Mouse (Mus musculus): ENCODE data around the gene Nxph1. TPM values are rescaled to one million over a fixed set of nuclear protein-coding genes. Genes with fewer than 3 reads are reported as not detected.

The Nxph1 gene
- polyA plus RNA-seq, 2 experiments = not detected

- Histone ChIP-seq H3K4me2 (ENCODE audit: low read depth) (no peak overlapping the region), H3K4me1 (replicated peaks; ENCODE audit: control insufficient read depth in 2 of 2, insufficient read depth in 2 of 2, low read length in 1 of 2) (no peaks in the 10 kb centered on the region), H3K36me3 (replicated peaks; ENCODE audit: control insufficient read depth, insufficient read depth, low read depth) (no peaks in the 10 kb centered on the region), H3K4me3 (ENCODE audit: insufficient read depth in 1 of 2, low read depth in 2 of 2, low read length in 2 of 2) (no peak overlapping the region), H3K27me3 (ENCODE audit: control insufficient read depth, insufficient read depth, low read length) (no peaks in the 10 kb centered on the region), H3K9ac (replicated peaks) (no peak overlapping the region), H3K27ac (no peak overlapping the region), H3K9me3 (ENCODE audit: control insufficient read depth, low read length) (no peaks in the 10 kb centered on the region)
- TF ChIP-seq EP300 (IDR thresholded peaks at IDR 0.05; ENCODE audit: low read depth) (no peak), CTCF (IDR thresholded peaks at IDR 0.05; ENCODE audit: low read depth) (no peak)
- WGBS (ENCODE audit: insufficient replicate concordance) = 45% methylated on average over 3 of the region's 3 CpGs
- DNase-seq (ENCODE audit: low read depth in 3 of 3, low spot score in 3 of 3) (no peak), ATAC-seq (ENCODE audit: insufficient read depth) (no peak)
Measured at GRCm38 (mm10) chr6:8914682-8915081, 33.5 kb upstream of the Nxph1 start.

DNA sequence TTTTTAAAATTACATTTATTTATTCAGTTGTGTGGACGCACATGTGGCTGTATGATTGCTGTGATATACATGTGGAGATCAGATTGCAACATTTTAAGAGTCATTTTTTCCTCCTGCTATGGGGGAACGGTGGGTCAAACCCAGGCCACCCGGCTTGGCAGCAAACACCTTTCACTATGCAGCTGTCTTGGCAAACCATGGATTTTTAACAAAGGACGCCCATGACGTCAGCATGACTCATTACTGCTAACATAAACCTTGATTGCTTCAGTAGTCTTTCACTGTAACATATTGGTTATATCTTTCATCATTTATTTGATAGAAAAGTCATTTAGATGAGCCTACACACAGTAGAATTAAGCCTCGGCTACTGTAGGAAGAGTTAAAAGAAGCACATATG is 23.8 kb upstream of the Nxph1 start:
- H3K9ac ChIP-seq (replicated peaks) = no peak overlapping the region
- no peaks in the 10 kb centered on the region for H3K36me3 ChIP-seq (replicated peaks; ENCODE audit: control insufficient read depth, insufficient read depth, low read depth)
- 55% methylated on average over 6 of the region's 6 CpGs for WGBS (ENCODE audit: insufficient replicate concordance)
- no peaks in the 10 kb centered on the region for H3K27me3 ChIP-seq (ENCODE audit: control insufficient read depth, insufficient read depth, low read length)
- no peak overlapping the region for H3K4me3 ChIP-seq (ENCODE audit: insufficient read depth in 1 of 2, low read depth in 2 of 2, low read length in 2 of 2)
- H3K9me3 ChIP-seq (ENCODE audit: control insufficient read depth, low read length) = no peaks in the 10 kb centered on the region
- DNase-seq (ENCODE audit: low read depth in 3 of 3, low spot score in 3 of 3) (no peak), ATAC-seq (ENCODE audit: insufficient read depth) (no peak)
- no peaks in the 10 kb centered on the region for H3K4me1 ChIP-seq (replicated peaks; ENCODE audit: control insufficient read depth in 2 of 2, insufficient read depth in 2 of 2, low read length in 1 of 2)
- no peak overlapping the region for H3K27ac ChIP-seq
- TF ChIP-seq EP300 (IDR thresholded peaks at IDR 0.05; ENCODE audit: low read depth) (no peak), CTCF (IDR thresholded peaks at IDR 0.05; ENCODE audit: low read depth) (no peak)
- no peak overlapping the region for H3K4me2 ChIP-seq (ENCODE audit: low read depth)

DNA sequence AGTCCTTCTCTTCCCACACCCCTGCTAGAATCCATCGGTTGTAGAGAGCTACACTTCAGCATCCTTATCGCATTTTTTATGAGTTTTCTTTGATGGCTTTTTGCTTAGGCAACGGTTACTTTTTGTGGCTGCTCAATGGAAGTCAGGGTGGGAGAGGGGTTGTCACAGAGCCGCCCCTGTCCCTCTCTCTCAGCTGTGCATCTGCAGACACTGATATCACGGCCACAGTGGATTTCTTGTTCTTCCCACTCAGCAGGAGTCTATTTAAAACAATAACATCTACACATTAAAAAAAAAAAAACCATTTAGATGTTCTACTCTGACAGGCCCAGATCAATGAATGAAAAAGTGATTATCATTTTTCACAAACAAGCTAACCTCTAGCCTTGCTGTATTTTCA is 13.0 kb upstream of the Nxph1 start:
- H3K27me3 ChIP-seq (ENCODE audit: control insufficient read depth, insufficient read depth, low read length) = no peaks in the 10 kb centered on the region
- no peak overlapping the region for H3K9ac ChIP-seq (replicated peaks)
- H3K9me3 ChIP-seq (ENCODE audit: control insufficient read depth, low read length) = no peaks in the 10 kb centered on the region
- H3K4me3 ChIP-seq (ENCODE audit: insufficient read depth in 1 of 2, low read depth in 2 of 2, low read length in 2 of 2) = no peak overlapping the region
- no peak overlapping the region for H3K4me2 ChIP-seq (ENCODE audit: low read depth)
- DNase-seq (ENCODE audit: low read depth in 3 of 3, low spot score in 3 of 3) (no peak), ATAC-seq (ENCODE audit: insufficient read depth) (no peak)
- no peaks in the 10 kb centered on the region for H3K4me1 ChIP-seq (replicated peaks; ENCODE audit: control insufficient read depth in 2 of 2, insufficient read depth in 2 of 2, low read length in 1 of 2)
- TF ChIP-seq EP300 (IDR thresholded peaks at IDR 0.05; ENCODE audit: low read depth) (no peak), CTCF (IDR thresholded peaks at IDR 0.05; ENCODE audit: low read depth) (no peak)
- H3K27ac ChIP-seq = no peak overlapping the region
- WGBS (ENCODE audit: insufficient replicate concordance) = 39% methylated on average over 5 of the region's 5 CpGs
- no peaks in the 10 kb centered on the region for H3K36me3 ChIP-seq (replicated peaks; ENCODE audit: control insufficient read depth, insufficient read depth, low read depth)

DNA sequence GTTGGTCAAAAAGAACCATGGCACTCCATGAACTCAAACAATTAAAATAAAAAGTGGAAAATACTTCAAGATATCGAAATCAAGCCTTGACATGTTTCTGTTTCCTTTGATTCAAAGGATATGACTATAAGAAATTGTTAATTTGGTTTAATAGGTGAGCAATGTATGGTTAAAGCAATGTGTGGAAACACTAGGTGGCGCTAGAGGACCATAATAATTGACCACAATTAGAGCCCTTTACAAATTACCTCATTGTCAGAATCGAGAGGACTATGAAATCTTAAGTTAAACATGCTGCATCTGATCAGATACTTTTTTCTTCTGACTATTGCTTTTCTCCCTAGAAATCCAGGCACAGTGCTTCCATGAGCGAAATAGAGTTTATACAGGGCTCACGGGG is 12.5 kb upstream of the Nxph1 start:
- no peak for TF ChIP-seq EP300 (IDR thresholded peaks at IDR 0.05; ENCODE audit: low read depth)
- peak; percentile 56; the same call in 1 of the 2 replicates for TF ChIP-seq CTCF (IDR thresholded peaks at IDR 0.05; ENCODE audit: low read depth)
- Histone ChIP-seq H3K4me2 (ENCODE audit: low read depth) (no peak overlapping the region), H3K36me3 (replicated peaks; ENCODE audit: control insufficient read depth, insufficient read depth, low read depth) (no peaks in the 10 kb centered on the region), H3K4me1 (replicated peaks; ENCODE audit: control insufficient read depth in 2 of 2, insufficient read depth in 2 of 2, low read length in 1 of 2) (no peaks in the 10 kb centered on the region), H3K9ac (replicated peaks) (no peak overlapping the region), H3K27me3 (ENCODE audit: control insufficient read depth, insufficient read depth, low read length) (no peaks in the 10 kb centered on the region), H3K27ac (no peak overlapping the region), H3K4me3 (ENCODE audit: insufficient read depth in 1 of 2, low read depth in 2 of 2, low read length in 2 of 2) (no peak overlapping the region), H3K9me3 (ENCODE audit: control insufficient read depth, low read length) (no peaks in the 10 kb centered on the region)
- DNase-seq (ENCODE audit: low read depth in 3 of 3, low spot score in 3 of 3) = peak; percentile 14 to 17 (median 14)
- ATAC-seq (ENCODE audit: insufficient read depth) = no peak
- WGBS (ENCODE audit: insufficient replicate concordance) = 14% methylated on average over 5 of the region's 5 CpGs

DNA sequence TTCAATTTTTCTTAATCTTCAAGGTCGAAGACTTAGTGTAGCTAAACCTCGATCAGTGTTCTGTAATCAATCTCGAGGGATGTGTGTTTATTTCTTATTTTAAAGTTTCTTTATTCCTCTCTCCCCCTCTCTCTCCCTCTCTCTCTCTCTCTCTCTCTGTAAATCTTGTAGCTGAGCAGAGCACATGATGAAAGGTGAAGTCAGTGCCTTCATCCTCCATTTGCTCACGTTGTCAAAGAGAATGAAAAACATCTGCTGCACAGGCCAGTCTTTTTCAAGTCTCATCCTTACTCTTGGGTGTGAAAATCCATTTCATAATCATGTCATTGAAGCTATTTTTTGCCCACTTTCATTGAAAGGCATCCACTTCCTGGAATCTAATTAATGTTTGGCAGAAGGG is 12.1 kb upstream of the Nxph1 start:
- Histone ChIP-seq H3K9ac (replicated peaks) (no peak overlapping the region), H3K36me3 (replicated peaks; ENCODE audit: control insufficient read depth, insufficient read depth, low read depth) (no peaks in the 10 kb centered on the region), H3K9me3 (ENCODE audit: control insufficient read depth, low read length) (no peaks in the 10 kb centered on the region), H3K4me2 (ENCODE audit: low read depth) (no peak overlapping the region), H3K4me3 (ENCODE audit: insufficient read depth in 1 of 2, low read depth in 2 of 2, low read length in 2 of 2) (no peak overlapping the region), H3K27ac (no peak overlapping the region), H3K27me3 (ENCODE audit: control insufficient read depth, insufficient read depth, low read length) (no peaks in the 10 kb centered on the region), H3K4me1 (replicated peaks; ENCODE audit: control insufficient read depth in 2 of 2, insufficient read depth in 2 of 2, low read length in 1 of 2) (no peaks in the 10 kb centered on the region)
- DNase-seq (ENCODE audit: low read depth in 3 of 3, low spot score in 3 of 3) = no peak
- no peak for ATAC-seq (ENCODE audit: insufficient read depth)
- whole genome bisulfite sequencing (ENCODE audit: insufficient replicate concordance) = 10% methylated on average over 4 of the region's 4 CpGs
- no peak for TF ChIP-seq CTCF (IDR thresholded peaks at IDR 0.05; ENCODE audit: low read depth)
- TF ChIP-seq EP300 (IDR thresholded peaks at IDR 0.05; ENCODE audit: low read depth) = no peak
